Mouse (Mus musculus): ENCODE results near the gene Mecom. TPM values are rescaled to one million over a fixed set of nuclear protein-coding genes. Genes with fewer than 3 reads are reported as not detected.

The Mecom gene
- polyA plus RNA-seq, 1 experiment from 2014 or later: 10.2 TPM

DNA sequence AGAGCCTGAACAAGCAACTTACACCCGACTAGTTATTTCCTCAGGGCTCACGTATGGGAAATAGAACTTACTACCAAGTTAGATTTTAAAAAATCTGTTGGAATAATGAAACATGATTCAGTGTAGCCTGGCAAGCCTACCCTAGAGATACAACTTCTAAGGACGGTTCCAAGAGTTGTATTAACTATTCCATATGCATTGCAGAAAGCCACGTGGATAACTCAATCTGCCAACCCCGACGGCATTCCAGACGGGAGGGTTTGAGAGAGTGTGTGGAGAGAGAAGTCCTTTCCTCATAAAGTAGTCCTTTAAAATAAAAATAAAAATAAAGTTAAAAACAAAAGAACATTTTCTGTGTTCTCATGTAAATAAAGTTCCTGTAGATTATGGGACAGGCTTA, 393.4 kb downstream of the Mecom start:
- no peak for ATAC-seq
- H3K4me1 ChIP-seq (ENCODE audit: control insufficient read depth, insufficient read depth, low read length): no peaks in the 10 kb centered on the region
- H3K4me3 ChIP-seq (ENCODE audit: low read length): no peak overlapping the region
- 84% methylated on average over 7 of the region's 7 CpGs for WGBS
- no peak overlapping the region for H3K4me2 ChIP-seq (ENCODE audit: low read depth, low read length)
- H3K9ac ChIP-seq (ENCODE audit: low read depth, low read length): no peak overlapping the region
- no peaks in the 10 kb centered on the region for H3K27me3 ChIP-seq (replicated peaks; ENCODE audit: control insufficient read depth, insufficient read depth, low read length)
- H3K27ac ChIP-seq (ENCODE audit: low read length): no peak overlapping the region
- H3K9me3 ChIP-seq (ENCODE audit: control insufficient read depth, low read length): no peaks in the 10 kb centered on the region
- no peaks in the 10 kb centered on the region for H3K36me3 ChIP-seq (ENCODE audit: control insufficient read depth, insufficient read depth, low read length)

DNA sequence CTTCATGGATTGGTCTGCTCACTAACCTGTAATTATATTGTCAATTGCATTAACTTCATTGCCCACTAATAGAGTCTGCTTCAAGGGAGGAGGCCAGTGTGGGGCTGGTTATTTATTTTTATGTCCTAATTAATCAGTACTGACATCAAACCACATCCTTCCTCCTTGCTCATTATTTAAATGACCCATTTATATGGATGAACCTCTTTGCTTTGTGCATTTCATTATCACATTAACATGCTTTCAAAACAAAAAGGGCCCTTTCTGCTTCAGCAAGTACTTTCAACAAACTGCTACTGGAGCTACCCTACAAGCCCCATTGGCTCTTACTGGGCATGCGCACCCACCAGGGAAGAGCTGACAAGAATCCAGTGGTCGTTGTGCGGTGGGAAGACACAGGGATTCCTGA, 393.9 kb downstream of the Mecom start:
- ATAC-seq: no peak
- WGBS: 72% methylated on average over 3 of the region's 3 CpGs

DNA sequence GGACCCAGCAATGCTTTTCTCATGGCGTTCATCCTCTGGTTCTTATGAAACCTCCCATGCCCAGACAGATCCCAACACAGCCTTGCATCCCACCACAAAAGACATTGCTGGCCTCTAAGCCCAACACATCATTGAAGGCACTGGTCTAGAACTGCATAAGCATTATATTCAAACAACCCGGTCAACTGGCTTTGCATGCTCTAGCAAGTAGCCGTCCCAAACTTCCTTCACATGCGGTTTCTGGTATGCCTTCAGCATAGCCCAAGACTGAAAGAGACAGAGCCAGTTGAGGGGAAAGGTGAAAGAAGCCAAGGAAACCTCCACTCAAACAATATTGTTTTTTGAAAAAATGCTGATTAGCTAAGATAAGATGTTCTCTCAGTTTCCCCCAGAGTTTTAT, 397.7 kb downstream of the Mecom start:
- no peak for ATAC-seq
- no peaks in the 10 kb centered on the region for H3K36me3 ChIP-seq (ENCODE audit: control insufficient read depth, insufficient read depth, low read length)
- no peak overlapping the region for H3K4me3 ChIP-seq (ENCODE audit: low read length)
- no peak overlapping the region for H3K9ac ChIP-seq (ENCODE audit: low read depth, low read length)
- WGBS: 95% methylated on average over 4 of the region's 4 CpGs
- H3K4me2 ChIP-seq (ENCODE audit: low read depth, low read length): no peak overlapping the region
- no peaks in the 10 kb centered on the region for H3K27me3 ChIP-seq (replicated peaks; ENCODE audit: control insufficient read depth, insufficient read depth, low read length)
- no peak overlapping the region for H3K27ac ChIP-seq (ENCODE audit: low read length)
- no peaks in the 10 kb centered on the region for H3K9me3 ChIP-seq (ENCODE audit: control insufficient read depth, low read length)
- H3K4me1 ChIP-seq (ENCODE audit: control insufficient read depth, insufficient read depth, low read length): no peaks in the 10 kb centered on the region

More for the DNA sequence above, 393.9 kb downstream of the Mecom start:
- H3K9me3 ChIP-seq (ENCODE audit: control insufficient read depth, low read length): no peaks in the 10 kb centered on the region
- no peaks in the 10 kb centered on the region for H3K4me1 ChIP-seq (ENCODE audit: control insufficient read depth, insufficient read depth, low read length)
- no peak overlapping the region for H3K4me2 ChIP-seq (ENCODE audit: low read depth, low read length)
- H3K4me3 ChIP-seq (ENCODE audit: low read length): no peak overlapping the region
- no peak overlapping the region for H3K9ac ChIP-seq (ENCODE audit: low read depth, low read length)
- H3K27ac ChIP-seq (ENCODE audit: low read length): no peak overlapping the region
- H3K27me3 ChIP-seq (replicated peaks; ENCODE audit: control insufficient read depth, insufficient read depth, low read length): no peaks in the 10 kb centered on the region
- no peaks in the 10 kb centered on the region for H3K36me3 ChIP-seq (ENCODE audit: control insufficient read depth, insufficient read depth, low read length)

DNA sequence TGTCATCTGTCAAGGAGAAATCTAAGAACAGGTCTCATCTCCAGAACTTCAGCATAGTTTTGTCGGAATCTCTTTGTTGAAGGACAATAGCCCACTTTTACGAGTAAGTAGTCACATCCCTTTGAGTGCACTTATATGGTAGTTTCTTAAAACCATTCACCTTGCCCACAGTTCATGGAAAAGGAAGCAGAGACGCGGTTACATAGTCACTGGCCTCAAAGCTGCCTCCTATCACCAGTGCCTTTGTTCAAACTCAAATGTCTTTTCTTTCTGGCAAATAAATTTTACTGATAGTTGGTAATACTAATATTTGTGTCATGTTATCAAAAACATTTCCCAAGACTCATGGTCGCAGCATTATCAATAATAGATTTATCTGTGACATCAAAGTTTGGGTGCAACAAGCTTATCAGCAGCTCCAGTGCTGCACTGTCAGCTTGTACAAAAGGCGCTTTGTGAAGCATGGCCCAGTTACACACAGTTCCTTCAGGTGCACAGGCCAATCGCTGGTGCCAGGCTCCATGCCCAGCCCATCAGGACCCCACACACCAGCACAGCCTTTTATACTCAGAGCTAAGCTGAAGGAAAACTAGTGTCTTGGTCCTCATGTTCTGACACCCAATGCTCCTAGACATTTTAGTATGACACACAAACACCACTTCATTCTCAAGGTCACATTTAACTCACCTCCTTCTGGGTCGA, 399.3 kb downstream of the Mecom start:
- H3K36me3 ChIP-seq (ENCODE audit: control insufficient read depth, insufficient read depth, low read length): no peaks in the 10 kb centered on the region
- no peaks in the 10 kb centered on the region for H3K9me3 ChIP-seq (ENCODE audit: control insufficient read depth, low read length)
- 75% methylated on average over 8 of the region's 8 CpGs for WGBS
- H3K4me2 ChIP-seq (ENCODE audit: low read depth, low read length): no peak overlapping the region
- no peak overlapping the region for H3K27ac ChIP-seq (ENCODE audit: low read length)
- H3K9ac ChIP-seq (ENCODE audit: low read depth, low read length): no peak overlapping the region
- no peaks in the 10 kb centered on the region for H3K27me3 ChIP-seq (replicated peaks; ENCODE audit: control insufficient read depth, insufficient read depth, low read length)
- H3K4me1 ChIP-seq (ENCODE audit: control insufficient read depth, insufficient read depth, low read length): no peaks in the 10 kb centered on the region
- 0 out of 2 replicates have a peak, but pooled peaks have one; percentile 49 for ATAC-seq
- no peak overlapping the region for H3K4me3 ChIP-seq (ENCODE audit: low read length)

DNA sequence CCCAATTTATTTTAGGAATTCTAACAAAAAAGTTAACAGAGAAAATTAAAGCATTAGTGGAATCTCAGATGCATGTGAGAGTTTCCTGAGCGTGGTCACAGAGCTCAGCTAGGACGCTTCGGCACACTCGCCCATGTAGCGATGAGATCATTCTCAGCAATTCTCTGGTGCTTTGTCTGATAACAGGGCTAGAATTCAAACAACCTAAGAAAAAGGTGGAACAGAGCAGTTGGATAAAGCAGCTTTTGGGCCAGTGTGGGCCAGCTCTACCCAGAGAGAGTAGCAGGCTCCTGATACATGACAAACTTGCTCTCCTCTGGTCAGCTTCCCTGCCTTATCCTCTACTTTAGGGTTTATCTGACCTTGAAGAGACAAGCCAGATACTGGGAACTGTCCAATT, 402.8 kb downstream of the Mecom start:
- no peaks in the 10 kb centered on the region for H3K9me3 ChIP-seq (ENCODE audit: control insufficient read depth, low read length)
- 78% methylated on average over 5 of the region's 5 CpGs for WGBS
- no peaks in the 10 kb centered on the region for H3K36me3 ChIP-seq (ENCODE audit: control insufficient read depth, insufficient read depth, low read length)
- no peak for ATAC-seq
- H3K9ac ChIP-seq (ENCODE audit: low read depth, low read length): no peak overlapping the region
- H3K4me3 ChIP-seq (ENCODE audit: low read length): no peak overlapping the region
- no peak overlapping the region for H3K4me2 ChIP-seq (ENCODE audit: low read depth, low read length)
- no peaks in the 10 kb centered on the region for H3K4me1 ChIP-seq (ENCODE audit: control insufficient read depth, insufficient read depth, low read length)
- no peaks in the 10 kb centered on the region for H3K27me3 ChIP-seq (replicated peaks; ENCODE audit: control insufficient read depth, insufficient read depth, low read length)
- H3K27ac ChIP-seq (ENCODE audit: low read length): no peak overlapping the region

DNA sequence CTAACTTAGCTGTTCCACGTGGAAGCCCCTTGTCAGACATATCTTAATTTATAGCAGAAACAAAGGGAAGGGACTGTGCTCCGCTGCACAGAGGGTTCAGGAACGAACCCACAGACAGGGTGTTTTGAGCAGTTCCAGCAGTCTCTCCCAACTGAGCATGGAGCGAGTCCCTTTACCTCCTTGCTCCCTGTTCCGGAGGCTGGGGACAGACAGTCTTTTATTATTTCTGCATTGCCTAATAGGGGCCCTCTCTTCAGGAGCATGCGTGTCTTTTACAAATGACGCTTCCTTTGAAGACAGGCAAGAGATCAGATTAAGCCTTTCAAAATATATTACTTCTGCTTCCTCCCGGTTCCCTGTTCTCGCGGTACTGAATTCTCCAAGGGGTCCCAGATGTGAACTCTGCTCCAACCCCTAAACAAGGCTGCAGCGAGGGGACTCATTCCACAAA, 403.8 kb downstream of the Mecom start:
- Histone ChIP-seq H3K4me1 (ENCODE audit: control insufficient read depth, insufficient read depth, low read length) (no peaks in the 10 kb centered on the region), H3K9me3 (ENCODE audit: control insufficient read depth, low read length) (no peaks in the 10 kb centered on the region), H3K36me3 (ENCODE audit: control insufficient read depth, insufficient read depth, low read length) (no peaks in the 10 kb centered on the region), H3K4me2 (ENCODE audit: low read depth, low read length) (no peak overlapping the region), H3K27ac (ENCODE audit: low read length) (no peak overlapping the region), H3K9ac (ENCODE audit: low read depth, low read length) (0 out of 2 replicates have a peak overlapping the region, but pooled peaks have one; percentile 12), H3K4me3 (ENCODE audit: low read length) (no peak overlapping the region), H3K27me3 (replicated peaks; ENCODE audit: control insufficient read depth, insufficient read depth, low read length) (no peaks in the 10 kb centered on the region)
- 31% methylated on average over 11 of the region's 11 CpGs for WGBS
- ATAC-seq: no peak

DNA sequence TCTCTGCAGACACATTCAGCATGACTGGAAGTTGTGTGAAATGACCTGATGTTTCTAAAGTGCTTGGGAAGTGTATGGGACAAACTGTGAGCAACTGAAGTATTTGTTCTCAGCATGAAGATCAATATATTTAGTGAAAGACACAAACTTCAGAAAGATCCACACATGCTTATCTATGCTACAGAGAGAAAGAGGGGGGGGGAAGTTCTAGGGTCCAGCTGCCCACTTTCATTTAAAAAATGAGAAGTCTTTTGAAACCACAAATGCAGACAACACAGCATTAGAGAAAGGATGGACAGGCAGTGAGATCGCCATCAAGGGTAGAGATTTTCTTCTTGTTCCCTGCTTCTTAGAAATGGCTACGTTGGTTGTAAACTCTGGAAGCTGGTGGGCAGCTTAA, 404.4 kb downstream of the Mecom start:
- H3K27ac ChIP-seq (ENCODE audit: low read length): no peak overlapping the region
- WGBS: 82% methylated on average over 2 of the region's 2 CpGs

DNA sequence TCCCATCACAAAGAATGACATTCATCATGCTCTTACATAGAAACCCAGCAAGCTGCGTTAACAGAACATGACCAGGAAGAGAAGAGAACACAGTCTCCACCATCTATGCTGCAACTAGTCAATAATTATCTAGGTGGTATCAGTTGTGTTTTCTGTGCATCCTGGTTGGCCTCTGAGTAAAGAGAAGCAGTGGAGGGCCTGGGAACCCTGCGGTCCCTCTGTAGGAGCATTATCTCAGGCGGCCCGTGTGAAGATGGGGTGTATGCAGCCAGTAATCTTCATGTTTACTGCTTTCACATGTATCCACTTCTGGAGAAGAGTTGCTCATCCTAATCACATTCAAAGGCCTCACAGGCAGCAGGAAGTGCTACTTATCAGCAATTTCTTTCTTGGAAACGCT, 407.5 kb downstream of the Mecom start:
- Histone ChIP-seq H3K4me2 (ENCODE audit: low read depth, low read length) (no peak overlapping the region), H3K4me3 (ENCODE audit: low read length) (peak overlapping the region; percentile 10; the same call in 1 of the 2 replicates), H3K27ac (ENCODE audit: low read length) (peak overlapping the region; percentile 38; the same call in 1 of the 2 replicates), H3K36me3 (ENCODE audit: control insufficient read depth, insufficient read depth, low read length) (no peaks in the 10 kb centered on the region), H3K9ac (ENCODE audit: low read depth, low read length) (no peak overlapping the region), H3K4me1 (ENCODE audit: control insufficient read depth, insufficient read depth, low read length) (no peaks in the 10 kb centered on the region; the same call in 1 of the 2 replicates), H3K9me3 (ENCODE audit: control insufficient read depth, low read length) (no peaks in the 10 kb centered on the region), H3K27me3 (replicated peaks; ENCODE audit: control insufficient read depth, insufficient read depth, low read length) (no peaks in the 10 kb centered on the region)
- ATAC-seq: peak; percentile 89
- 45% methylated on average over 5 of the region's 5 CpGs for whole genome bisulfite sequencing

More for the DNA sequence above, 404.4 kb downstream of the Mecom start:
- no peaks in the 10 kb centered on the region for H3K27me3 ChIP-seq (replicated peaks; ENCODE audit: control insufficient read depth, insufficient read depth, low read length)
- H3K4me2 ChIP-seq (ENCODE audit: low read depth, low read length): no peak overlapping the region
- H3K36me3 ChIP-seq (ENCODE audit: control insufficient read depth, insufficient read depth, low read length): no peaks in the 10 kb centered on the region
- H3K9ac ChIP-seq (ENCODE audit: low read depth, low read length): no peak overlapping the region
- H3K9me3 ChIP-seq (ENCODE audit: control insufficient read depth, low read length): no peaks in the 10 kb centered on the region
- ATAC-seq: no peak
- no peaks in the 10 kb centered on the region for H3K4me1 ChIP-seq (ENCODE audit: control insufficient read depth, insufficient read depth, low read length)
- H3K4me3 ChIP-seq (ENCODE audit: low read length): no peak overlapping the region

DNA sequence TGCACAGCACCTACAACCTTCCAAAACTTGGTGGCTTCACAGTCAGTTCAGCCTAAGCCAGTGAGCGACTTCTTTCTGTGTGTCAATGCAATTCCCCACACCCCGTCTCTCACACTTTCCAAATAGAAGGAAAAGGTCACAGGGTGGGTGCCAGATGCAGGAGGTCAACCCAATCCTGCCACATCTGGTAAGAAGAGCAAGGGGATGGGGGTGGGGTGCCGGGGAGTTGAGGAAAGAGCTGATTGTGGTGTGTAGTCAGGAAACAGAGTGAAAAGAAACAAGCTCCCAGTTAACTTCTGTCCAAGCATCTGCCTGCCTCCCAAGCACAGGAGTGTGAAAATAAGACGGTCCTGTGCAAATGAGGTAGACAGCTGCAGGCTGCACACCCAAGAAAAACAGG, 408.1 kb downstream of the Mecom start:
- H3K4me2 ChIP-seq (ENCODE audit: low read depth, low read length): peak overlapping the region; percentile 3; the same call in 1 of the 2 replicates
- peak; percentile 9; the same call in 1 of the 2 replicates for ATAC-seq
- H3K9me3 ChIP-seq (ENCODE audit: control insufficient read depth, low read length): no peaks in the 10 kb centered on the region
- H3K4me1 ChIP-seq (ENCODE audit: control insufficient read depth, insufficient read depth, low read length): no peaks in the 10 kb centered on the region; the same call in 1 of the 2 replicates
- H3K9ac ChIP-seq (ENCODE audit: low read depth, low read length): no peak overlapping the region
- H3K27me3 ChIP-seq (replicated peaks; ENCODE audit: control insufficient read depth, insufficient read depth, low read length): no peaks in the 10 kb centered on the region
- peak overlapping the region; percentile 10; the same call in 1 of the 2 replicates for H3K4me3 ChIP-seq (ENCODE audit: low read length)
- 67% methylated on average over 4 of the region's 4 CpGs for WGBS
- H3K36me3 ChIP-seq (ENCODE audit: control insufficient read depth, insufficient read depth, low read length): no peaks in the 10 kb centered on the region
- H3K27ac ChIP-seq (ENCODE audit: low read length): peak overlapping the region; percentile 38; the same call in 1 of the 2 replicates
